Mouse (Mus musculus) forebrain, embryonic 12.5 days (tissue): ENCODE measurements around the gene Arcn1. TPM values are rescaled to one million over a fixed set of nuclear protein-coding genes. Genes with fewer than 3 reads are reported as not detected.
"Not testable (repeated sequence)": the region's sequence is repeated elsewhere in the genome, so short reads cannot be mapped to it uniquely, and the experiment has no call there.

Experiments
- ATAC-seq: fragments of 200-750 bp; cut with Nextera tagmentation; 2 replicates; pipeline ENCODE4 v1.8.0; 2017; ENCODE audit warnings: moderate TSS enrichment; ENCODE audit not compliant: low FRiP score
- H3K27ac ChIP-seq: fragments of 300-500 bp; sonication (generic); 2 replicates; pipeline ENCODE4 v1.5.1; 2016; ENCODE audit warnings: mild to moderate bottlenecking
- H3K27me3 ChIP-seq: fragments of 300-500 bp; sonication (generic); 2 replicates; pipeline ENCODE4 v1.6.1; 2016; ENCODE audit warnings: mild to moderate bottlenecking
- H3K36me3 ChIP-seq: fragments of 300-500 bp; sonication (generic); replicated peaks from 2 replicates; pipeline ENCODE4 v1.6.1; 2016; ENCODE audit warnings: mild to moderate bottlenecking
- H3K4me1 ChIP-seq: fragments of 300-500 bp; sonication (generic); 2 replicates; pipeline ENCODE4 v1.6.1; 2016
- H3K4me2 ChIP-seq: fragments of 300-500 bp; sonication (generic); 2 replicates; pipeline ENCODE4 v1.6.1; 2016; ENCODE audit warnings: mild to moderate bottlenecking, moderate library complexity
- H3K4me3 ChIP-seq: fragments of 300-500 bp; sonication (generic); replicated peaks from 2 replicates; pipeline ENCODE4 v1.5.1; 2016; ENCODE audit warnings: mild to moderate bottlenecking
- H3K9ac ChIP-seq: fragments of 300-500 bp; sonication (generic); 2 replicates; pipeline ENCODE4 v1.6.1; 2016; ENCODE audit warnings: mild to moderate bottlenecking
- H3K9me3 ChIP-seq: fragments of 300-500 bp; sonication (generic); 2 replicates; pipeline ENCODE4 v1.6.1; 2016
- WGBS: fragments of 180-500 bp; shearing (Covaris S2); methylation state at CpG from one replicate; pipeline ENCODE4 v1.1.7; 2016; 5-methylcytosine and 5-hydroxymethylcytosine counted together
- polyA plus RNA-seq: library from polyadenylated mRNA; unstranded; fragments of >200 nt; fragmentation: Nextera tagmentation; extraction: Ambion mirVana; gene quantifications from 2 replicates; pipeline ENCODE4 v1.2.1, GENCODE M21; 2016

Arcn1 gene
- polyA plus RNA-seq, 1 experiment from 2014 or later, result 167 TPM

- H3K9ac ChIP-seq, result no peak overlapping the region
- WGBS, result 42% methylated on average over 7 of the region's 7 CpGs
These were observed 30.7 kb upstream of the Arcn1 start for GRCm38 (mm10) chr9:44798298-44798697.

GRCm38 (mm10) chr9:44792842-44793241 is 25.2 kb upstream of the Arcn1 start:
- Histone ChIP-seq H3K27me3 (peaks cover 13% of the 10 kb centered on the region), H3K4me1 (no peaks in the 10 kb centered on the region), H3K4me2 (no peak overlapping the region), H3K9me3 (no peaks in the 10 kb centered on the region), H3K27ac (no peak overlapping the region), H3K9ac (no peak overlapping the region), H3K4me3 (no peak overlapping the region), H3K36me3 (peaks cover 45% of the 10 kb centered on the region)
- ATAC-seq, result no peak
- 76% methylated on average over 9 of the region's 9 CpGs for WGBS

More at GRCm38 (mm10) chr9:44798298-44798697, 30.7 kb upstream of the Arcn1 start:
- Histone ChIP-seq H3K27ac (no peak overlapping the region), H3K9me3 (no peaks in the 10 kb centered on the region), H3K4me2 (peak overlapping the region; percentile 85), H3K4me3 (peak overlapping the region; percentile 56), H3K4me1 (peaks cover 17% of the 10 kb centered on the region), H3K36me3 (no peaks in the 10 kb centered on the region), H3K27me3 (peaks cover 45% of the 10 kb centered on the region)
- no peak for ATAC-seq

- H3K36me3 ChIP-seq, result peaks cover 11% of the 10 kb centered on the region
- 1% methylated on average over 41 of the region's 41 CpGs for WGBS
- H3K4me2 ChIP-seq, result peak overlapping the region; percentile 91
- H3K9me3 ChIP-seq, result no peaks in the 10 kb centered on the region
- peak; percentile 99 for ATAC-seq
- no peaks in the 10 kb centered on the region for H3K27me3 ChIP-seq
- peak overlapping the region; percentile 76 for H3K4me3 ChIP-seq
- H3K9ac ChIP-seq, result peak overlapping the region; percentile 75
- H3K27ac ChIP-seq, result peak overlapping the region; percentile 84
- peaks cover 8% of the 10 kb centered on the region for H3K4me1 ChIP-seq
These were observed 5.4 kb upstream of the Arcn1 start for GRCm38 (mm10) chr9:44772750-44773651.

GRCm38 (mm10) chr9:44772392-44772749 is 4.7 kb upstream of the Arcn1 start:
- H3K4me3 ChIP-seq, result peak overlapping the region; percentile 76
- H3K9me3 ChIP-seq, result no peaks in the 10 kb centered on the region
- H3K36me3 ChIP-seq, result peaks cover 11% of the 10 kb centered on the region
- no peak overlapping the region for H3K4me2 ChIP-seq
- H3K4me1 ChIP-seq, result peaks cover 8% of the 10 kb centered on the region
- H3K9ac ChIP-seq, result no peak overlapping the region
- WGBS, result 24% methylated on average over 5 of the region's 5 CpGs
- no peaks in the 10 kb centered on the region for H3K27me3 ChIP-seq
- ATAC-seq, result no peak
- no peak overlapping the region for H3K27ac ChIP-seq

- Histone ChIP-seq H3K9ac (no peak overlapping the region), H3K4me3 (no peak overlapping the region), H3K9me3 (no peaks in the 10 kb centered on the region), H3K4me2 (no peak overlapping the region), H3K36me3 (peaks cover 11% of the 10 kb centered on the region), H3K27ac (no peak overlapping the region), H3K27me3 (no peaks in the 10 kb centered on the region), H3K4me1 (peaks cover 15% of the 10 kb centered on the region)
- ATAC-seq, result no peak
- 89% methylated on average over 5 of the region's 5 CpGs for WGBS
These were observed 3.7 kb upstream of the Arcn1 start for GRCm38 (mm10) chr9:44771376-44771775.

- peak overlapping the region; percentile 100; the same call in 1 of the 2 replicates for H3K4me3 ChIP-seq
- H3K27ac ChIP-seq, result 0 out of 2 replicates have a peak overlapping the region, but pooled peaks have one; percentile 98
- not testable (repeated sequence) for H3K9ac ChIP-seq, H3K9me3 ChIP-seq, H3K36me3 ChIP-seq, H3K27me3 ChIP-seq, ATAC-seq
- peaks cover 20% of the 10 kb centered on the region for H3K4me1 ChIP-seq
- H3K4me2 ChIP-seq, result 0 out of 2 replicates have a peak overlapping the region, but pooled peaks have one; percentile 6
- WGBS, result 45% methylated on average over 8 of the region's 9 CpGs
These were observed 367 bp upstream of the Arcn1 start for GRCm38 (mm10) chr9:44768029-44768394.

GRCm38 (mm10) chr9:44760873-44761272 is 6.8 kb downstream of the Arcn1 start:
- H3K36me3 ChIP-seq, result peaks cover 31% of the 10 kb centered on the region
- H3K4me1 ChIP-seq, result peaks cover 8% of the 10 kb centered on the region
- no peaks in the 10 kb centered on the region for H3K27me3 ChIP-seq
- H3K4me3 ChIP-seq, result no peak overlapping the region
- no peak for ATAC-seq
- H3K9me3 ChIP-seq, result no peaks in the 10 kb centered on the region
- no peak overlapping the region for H3K9ac ChIP-seq
- H3K4me2 ChIP-seq, result no peak overlapping the region
- H3K27ac ChIP-seq, result no peak overlapping the region
- WGBS, result 88% methylated on average over 2 of the region's 2 CpGs

GRCm38 (mm10) chr9:44748473-44748872 is 19.2 kb downstream of the Arcn1 start:
- no peak overlapping the region for H3K4me2 ChIP-seq
- H3K4me1 ChIP-seq, result no peaks in the 10 kb centered on the region
- ATAC-seq, result no peak
- WGBS, result 95% methylated on average over 7 of the region's 7 CpGs
- no peak overlapping the region for H3K4me3 ChIP-seq
- H3K9me3 ChIP-seq, result no peaks in the 10 kb centered on the region
- H3K27ac ChIP-seq, result no peak overlapping the region
- H3K36me3 ChIP-seq, result peaks cover 86% of the 10 kb centered on the region
- H3K9ac ChIP-seq, result no peak overlapping the region
- H3K27me3 ChIP-seq, result no peaks in the 10 kb centered on the region

- H3K4me2 ChIP-seq, result no peak overlapping the region
- H3K36me3 ChIP-seq, result peaks cover 92% of the 10 kb centered on the region
- no peak overlapping the region for H3K27ac ChIP-seq
- H3K9ac ChIP-seq, result no peak overlapping the region
- WGBS, result 94% methylated on average over 3 of the region's 3 CpGs
- no peaks in the 10 kb centered on the region for H3K4me1 ChIP-seq
- ATAC-seq, result no peak
- no peaks in the 10 kb centered on the region for H3K9me3 ChIP-seq
- H3K4me3 ChIP-seq, result no peak overlapping the region
- H3K27me3 ChIP-seq, result no peaks in the 10 kb centered on the region
These were observed 20.3 kb downstream of the Arcn1 start for GRCm38 (mm10) chr9:44747341-44747740.

GRCm38 (mm10) chr9:44746666-44747065 is 21.0 kb downstream of the Arcn1 start:
- no peak overlapping the region for H3K27ac ChIP-seq
- H3K36me3 ChIP-seq, result peaks cover 88% of the 10 kb centered on the region
- no peak for ATAC-seq
- WGBS, result 93% methylated on average over 3 of the region's 3 CpGs
- no peak overlapping the region for H3K9ac ChIP-seq
- H3K4me3 ChIP-seq, result no peak overlapping the region
- no peaks in the 10 kb centered on the region for H3K4me1 ChIP-seq
- H3K4me2 ChIP-seq, result no peak overlapping the region
- no peaks in the 10 kb centered on the region for H3K9me3 ChIP-seq
- no peaks in the 10 kb centered on the region for H3K27me3 ChIP-seq

GRCm38 (mm10) chr9:44745371-44745770 is 22.3 kb downstream of the Arcn1 start:
- Histone ChIP-seq H3K9ac (no peak overlapping the region), H3K27ac (no peak overlapping the region), H3K4me3 (no peak overlapping the region), H3K4me1 (no peaks in the 10 kb centered on the region), H3K9me3 (no peaks in the 10 kb centered on the region), H3K4me2 (no peak overlapping the region), H3K36me3 (peaks cover 85% of the 10 kb centered on the region), H3K27me3 (no peaks in the 10 kb centered on the region)
- WGBS, result 92% methylated on average over 7 of the region's 7 CpGs
- no peak for ATAC-seq

GRCm38 (mm10) chr9:44740663-44741192 is 26.9 kb downstream of the Arcn1 start:
- WGBS, result 82% methylated on average over 1 of the region's 1 CpGs
- ATAC-seq, result no peak
- no peaks in the 10 kb centered on the region for H3K9me3 ChIP-seq
- H3K4me2 ChIP-seq, result no peak overlapping the region
- no peak overlapping the region for H3K27ac ChIP-seq
- no peak overlapping the region for H3K9ac ChIP-seq
- no peaks in the 10 kb centered on the region for H3K4me1 ChIP-seq
- H3K27me3 ChIP-seq, result no peaks in the 10 kb centered on the region; the same call in 1 of the 2 replicates
- peaks cover 46% of the 10 kb centered on the region for H3K36me3 ChIP-seq
- no peak overlapping the region for H3K4me3 ChIP-seq
